Mouse (Mus musculus): ENCODE results near the gene Hist2h2aa2. TPM values are rescaled to one million over a fixed set of nuclear protein-coding genes. Genes with fewer than 3 reads are reported as not detected.
"Not testable (repeated sequence)": the region's sequence is repeated elsewhere in the genome, so short reads cannot be mapped to it uniquely, and the experiment has no call there.

Gene Hist2h2aa2
- polyA plus RNA-seq, 1 experiment from 2014 or later: 24.3 TPM

- Histone ChIP-seq H3K36me3 (no peaks in the 10 kb centered on the region), H3K27me3 (ENCODE audit: low read depth, poor library complexity, severe bottlenecking) (no peaks in the 10 kb centered on the region), H3K9me3 (replicated peaks) (no peaks in the 10 kb centered on the region), H3K4me1 (peaks cover 6% of the 10 kb centered on the region), H3K27ac (replicated peaks) (peak overlapping the region; percentile 56), H3K4me3 (no peak overlapping the region)
- 53% methylated on average over 10 of the region's 10 CpGs for WGBS
- DNase-seq (ENCODE audit: low spot score): peak; percentile 50
Measured at GRCm38 (mm10) chr3:96254683-96255355, 14.7 kb upstream of the Hist2h2aa2 start.

- Histone ChIP-seq H3K9me3 (replicated peaks) (no peaks in the 10 kb centered on the region), H3K4me1 (peaks cover 23% of the 10 kb centered on the region), H3K36me3 (no peaks in the 10 kb centered on the region), H3K27ac (replicated peaks) (no peak overlapping the region), H3K27me3 (ENCODE audit: low read depth, poor library complexity, severe bottlenecking) (no peaks in the 10 kb centered on the region), H3K4me3 (no peak overlapping the region)
- DNase-seq (ENCODE audit: low spot score): no peak
- WGBS: 84% methylated on average over 3 of the region's 3 CpGs
Measured at GRCm38 (mm10) chr3:96251787-96252186, 11.7 kb upstream of the Hist2h2aa2 start.

GRCm38 (mm10) chr3:96250890-96251289 lies 10.8 kb upstream of the Hist2h2aa2 start:
- Histone ChIP-seq H3K9me3 (replicated peaks) (no peaks in the 10 kb centered on the region), H3K36me3 (no peaks in the 10 kb centered on the region), H3K4me1 (peaks cover 23% of the 10 kb centered on the region), H3K27me3 (ENCODE audit: low read depth, poor library complexity, severe bottlenecking) (no peaks in the 10 kb centered on the region), H3K4me3 (no peak overlapping the region), H3K27ac (replicated peaks) (peak overlapping the region; percentile 13; the same call in 1 of the 2 replicates)
- WGBS: 87% methylated on average over 3 of the region's 3 CpGs
- DNase-seq (ENCODE audit: low spot score): no peak

- H3K4me3 ChIP-seq: peak overlapping the region; percentile 61
- H3K4me1 ChIP-seq: peaks cover 28% of the 10 kb centered on the region
- H3K36me3 ChIP-seq: no peaks in the 10 kb centered on the region
- WGBS: 52% methylated on average over 4 of the region's 4 CpGs
- no peaks in the 10 kb centered on the region for H3K27me3 ChIP-seq (ENCODE audit: low read depth, poor library complexity, severe bottlenecking)
- no peaks in the 10 kb centered on the region for H3K9me3 ChIP-seq (replicated peaks)
- peak overlapping the region; percentile 89 for H3K27ac ChIP-seq (replicated peaks)
- DNase-seq (ENCODE audit: low spot score): no peak
Measured at GRCm38 (mm10) chr3:96249034-96249345, 8.9 kb upstream of the Hist2h2aa2 start.

- DNase-seq (ENCODE audit: low spot score): no peak
- 60% methylated on average over 6 of the region's 6 CpGs for WGBS
- peak overlapping the region; percentile 61 for H3K4me3 ChIP-seq
- H3K27me3 ChIP-seq (ENCODE audit: low read depth, poor library complexity, severe bottlenecking): no peaks in the 10 kb centered on the region
- H3K36me3 ChIP-seq: no peaks in the 10 kb centered on the region
- no peaks in the 10 kb centered on the region for H3K9me3 ChIP-seq (replicated peaks)
- H3K27ac ChIP-seq (replicated peaks): peak overlapping the region; percentile 89
- H3K4me1 ChIP-seq: peaks cover 34% of the 10 kb centered on the region
Measured at GRCm38 (mm10) chr3:96248141-96249033, 8.3 kb upstream of the Hist2h2aa2 start.

- Histone ChIP-seq H3K4me1 (peaks cover 34% of the 10 kb centered on the region), H3K27ac (replicated peaks) (peak overlapping the region; percentile 89), H3K27me3 (ENCODE audit: low read depth, poor library complexity, severe bottlenecking) (no peaks in the 10 kb centered on the region), H3K4me3 (peak overlapping the region; percentile 61), H3K36me3 (no peaks in the 10 kb centered on the region), H3K9me3 (replicated peaks) (no peaks in the 10 kb centered on the region)
- peak; percentile 42 for DNase-seq (ENCODE audit: low spot score)
- 4% methylated on average over 11 of the region's 11 CpGs for WGBS
Measured at GRCm38 (mm10) chr3:96247356-96248140, 7.5 kb upstream of the Hist2h2aa2 start.

GRCm38 (mm10) chr3:96246427-96246856 lies 6.4 kb upstream of the Hist2h2aa2 start, which contains the start of gene Hist2h3c1:
Hist2h3c1 (plus strand) TSS chr3:96246685.
- H3K4me1 ChIP-seq: peaks cover 34% of the 10 kb centered on the region
- not testable (repeated sequence) for H3K9me3 ChIP-seq (replicated peaks); H3K36me3 ChIP-seq; DNase-seq (ENCODE audit: low spot score); H3K27me3 ChIP-seq (ENCODE audit: low read depth, poor library complexity, severe bottlenecking)
- H3K27ac ChIP-seq (replicated peaks): peak within 1 kb of the TSS; percentile 89
- H3K4me3 ChIP-seq: peak within 1 kb of the TSS; percentile 61
- WGBS: 3% methylated on average over 12 of the region's 47 CpGs

- peaks cover 35% of the 10 kb centered on the region for H3K4me1 ChIP-seq
- H3K27me3 ChIP-seq (ENCODE audit: low read depth, poor library complexity, severe bottlenecking); H3K36me3 ChIP-seq; DNase-seq (ENCODE audit: low spot score); H3K9me3 ChIP-seq (replicated peaks): not testable (repeated sequence)
- under 1% methylated on average over 10 of the region's 21 CpGs for WGBS
- H3K4me3 ChIP-seq: peak overlapping the region; percentile 47
- H3K27ac ChIP-seq (replicated peaks): peak overlapping the region; percentile 80
Measured at GRCm38 (mm10) chr3:96246018-96246417, 5.9 kb upstream of the Hist2h2aa2 start.

- not testable (repeated sequence) for H3K9me3 ChIP-seq (replicated peaks); H3K36me3 ChIP-seq; H3K27me3 ChIP-seq (ENCODE audit: low read depth, poor library complexity, severe bottlenecking)
- H3K4me1 ChIP-seq: peaks cover 41% of the 10 kb centered on the region
- DNase-seq (ENCODE audit: low spot score): peak; percentile 81
- under 1% methylated on average over 44 of the region's 88 CpGs for WGBS
- peak within 1 kb of the TSS; percentile 62 for H3K4me3 ChIP-seq
- H3K27ac ChIP-seq (replicated peaks): peak within 1 kb of the TSS; percentile 98
Measured at GRCm38 (mm10) chr3:96245003-96245886, 5.2 kb upstream of the Hist2h2aa2 start, which contains the start of gene Hist2h2aa1. Hist2h2aa1 (plus strand) TSS chr3:96245497.

- Histone ChIP-seq H3K36me3 (no peaks in the 10 kb centered on the region), H3K27ac (replicated peaks) (peak overlapping the region; percentile 98), H3K27me3 (ENCODE audit: low read depth, poor library complexity, severe bottlenecking) (no peaks in the 10 kb centered on the region), H3K9me3 (replicated peaks) (no peaks in the 10 kb centered on the region), H3K4me3 (peak overlapping the region; percentile 62), H3K4me1 (peaks cover 40% of the 10 kb centered on the region)
- no peak for DNase-seq (ENCODE audit: low spot score)
- 86% methylated on average over 7 of the region's 7 CpGs for WGBS
Measured at GRCm38 (mm10) chr3:96243921-96244572, 4.0 kb upstream of the Hist2h2aa2 start.

- Histone ChIP-seq H3K27ac (replicated peaks) (peak overlapping the region; percentile 98), H3K36me3 (no peaks in the 10 kb centered on the region), H3K4me3 (peak overlapping the region; percentile 40), H3K4me1 (peaks cover 39% of the 10 kb centered on the region), H3K27me3 (ENCODE audit: low read depth, poor library complexity, severe bottlenecking) (no peaks in the 10 kb centered on the region), H3K9me3 (replicated peaks) (no peaks in the 10 kb centered on the region)
- WGBS: 79% methylated on average over 9 of the region's 9 CpGs
- DNase-seq (ENCODE audit: low spot score): no peak
Measured at GRCm38 (mm10) chr3:96240799-96241197, 722 bp upstream of the Hist2h2aa2 start.
